Mouse (Mus musculus) liver, embryonic 14.5 days (tissue): Measurements from ENCODE around the gene Acsbg2. TPM values are rescaled to one million over a fixed set of nuclear protein-coding genes. Genes with fewer than 3 reads are reported as not detected.

Source experiments
- ATAC-seq: fragments of 200-750 bp; cut with Nextera tagmentation; 2 replicates; pipeline ENCODE4 v1.8.0; 2017; ENCODE audit warnings: moderate number of reproducible peaks, mild to moderate bottlenecking, moderate library complexity; ENCODE audit not compliant: insufficient read depth
- DNase-seq, 3 experiments: peaks; one replicate each; pipeline ENCODE4 v3.0.0-alpha.2; 2012 to 2013; ENCODE audit warnings: low read depth in 3 of 3, low spot score in 3 of 3
- H3K27ac ChIP-seq: fragments of 300-500 bp; sonication (generic); 2 replicates; pipeline ENCODE4 v1.5.1; 2014; ENCODE audit warnings: moderate library complexity, mild to moderate bottlenecking, control low read depth, inconsistent platforms
- H3K27me3 ChIP-seq: fragments of 300-500 bp; sonication (generic); 2 replicates; pipeline ENCODE4 v1.6.1; 2014; ENCODE audit warnings: mild to moderate bottlenecking, low read length, moderate library complexity; ENCODE audit not compliant: control insufficient read depth, insufficient read depth
- H3K36me3 ChIP-seq: fragments of 300-500 bp; sonication (generic); replicated peaks from 2 replicates; pipeline ENCODE4 v1.6.1; 2014; ENCODE audit warnings: low read depth; ENCODE audit not compliant: control insufficient read depth, insufficient read depth
- H3K4me1 ChIP-seq, 2 experiments: fragments of 200-500 bp in 1 of 2; fragments of 300-500 bp in 1 of 2; sonication (generic) in 1 of 2; replicated peaks; 2 replicates each; pipeline ENCODE4 v1.6.1; 2012 to 2014; ENCODE audit warnings: antibody characterized with exemption in 1 of 2, inconsistent platforms in 1 of 2, low read length in 1 of 2; ENCODE audit not compliant: control insufficient read depth in 2 of 2, insufficient read depth in 2 of 2
- H3K4me2 ChIP-seq: fragments of 300-500 bp; sonication (generic); 2 replicates; pipeline ENCODE4 v1.6.1; 2014; ENCODE audit warnings: low read depth, mild to moderate bottlenecking, control low read depth, moderate library complexity
- H3K4me3 ChIP-seq, 2 experiments: fragments of 200-500 bp in 1 of 2; fragments of 300-500 bp in 1 of 2; sonication (generic) in 1 of 2; 2 replicates each; pipeline ENCODE4 v1.5.1; 2012 to 2014; ENCODE audit warnings: low read depth in 2 of 2, low read length in 2 of 2, mild to moderate bottlenecking in 2 of 2, control low read depth in 1 of 2, inconsistent platforms in 1 of 2, moderate library complexity in 1 of 2; ENCODE audit not compliant: insufficient read depth in 1 of 2
- H3K9ac ChIP-seq: fragments of 300-500 bp; sonication (generic); replicated peaks from 2 replicates; pipeline ENCODE4 v1.6.1; 2014; ENCODE audit warnings: mild to moderate bottlenecking, control low read depth, moderate library complexity
- H3K9me3 ChIP-seq: fragments of 300-500 bp; sonication (generic); 2 replicates; pipeline ENCODE4 v1.6.1; 2016; ENCODE audit warnings: low read length, mixed read lengths; ENCODE audit not compliant: control insufficient read depth
- CTCF ChIP-seq: IDR thresholded peaks from 2 replicates; pipeline ENCODE4 v1.5.1; 2016; ENCODE audit warnings: antibody characterized with exemption, low read depth, control low read depth
- EP300 ChIP-seq: IDR thresholded peaks from 2 replicates; pipeline ENCODE4 v1.6.1; 2016; ENCODE audit warnings: antibody characterized with exemption, low read depth
- WGBS: fragments of 180-500 bp; shearing (Covaris S2); extraction: QIAGEN DNeasy Blood & Tissue Kit; methylation state at CpG from one replicate; pipeline ENCODE4 v1.1.7; 2014; ENCODE audit not compliant: insufficient replicate concordance; 5-methylcytosine and 5-hydroxymethylcytosine counted together
- polyA plus RNA-seq, 2 experiments: library from polyadenylated mRNA; depleted of rRNA in 1 of 2; stranded (reverse) in 1 of 2; unstranded in 1 of 2; fragments of >200 nt; fragmentation: Nextera tagmentation in 1 of 2; extraction: Ambion mirVana in 1 of 2; gene quantifications; 2 replicates each; pipeline versions ENCODE4 v1.2.1 to v1.2.3; 2012 to 2014

Gene Acsbg2
- polyA plus RNA-seq, 2 experiments: not detected

- H3K27ac ChIP-seq: no peak overlapping the region
- no peak overlapping the region for H3K4me3 ChIP-seq
- peaks cover 8 to 14% of the 10 kb centered on the region in 2 experiments; a peak in 3 of 4 replicates for H3K4me1 ChIP-seq
- H3K27me3 ChIP-seq: no peaks in the 10 kb centered on the region; the same call in 1 of the 2 replicates
- WGBS: 46% methylated on average over 8 of the region's 8 CpGs
- H3K9ac ChIP-seq: no peak overlapping the region
- ATAC-seq (peak; percentile 21; the same call in 1 of the 2 replicates), DNase-seq (no peak)
- H3K36me3 ChIP-seq: no peaks in the 10 kb centered on the region
- no peaks in the 10 kb centered on the region for H3K9me3 ChIP-seq
- H3K4me2 ChIP-seq: no peak overlapping the region
- no peak for TF ChIP-seq EP300
- TF ChIP-seq CTCF: no peak
These were observed 37.9 kb downstream of the Acsbg2 start for GRCm38 (mm10) chr17:56836336-56836735.

- Histone ChIP-seq H3K27me3 (no peaks in the 10 kb centered on the region; the same call in 1 of the 2 replicates), H3K27ac (no peak overlapping the region), H3K4me2 (no peak overlapping the region), H3K4me3 (no peak overlapping the region), H3K9me3 (no peaks in the 10 kb centered on the region), H3K36me3 (no peaks in the 10 kb centered on the region), H3K4me1 (peaks cover 19 to 24% of the 10 kb centered on the region in 2 experiments), H3K9ac (no peak overlapping the region)
- WGBS: 85% methylated on average over 1 of the region's 1 CpGs
- no peak for TF ChIP-seq EP300
- TF ChIP-seq CTCF: no peak
- no peak for ATAC-seq
- no peak for DNase-seq
These were observed 40.9 kb downstream of the Acsbg2 start for GRCm38 (mm10) chr17:56833381-56833780.

DNA sequence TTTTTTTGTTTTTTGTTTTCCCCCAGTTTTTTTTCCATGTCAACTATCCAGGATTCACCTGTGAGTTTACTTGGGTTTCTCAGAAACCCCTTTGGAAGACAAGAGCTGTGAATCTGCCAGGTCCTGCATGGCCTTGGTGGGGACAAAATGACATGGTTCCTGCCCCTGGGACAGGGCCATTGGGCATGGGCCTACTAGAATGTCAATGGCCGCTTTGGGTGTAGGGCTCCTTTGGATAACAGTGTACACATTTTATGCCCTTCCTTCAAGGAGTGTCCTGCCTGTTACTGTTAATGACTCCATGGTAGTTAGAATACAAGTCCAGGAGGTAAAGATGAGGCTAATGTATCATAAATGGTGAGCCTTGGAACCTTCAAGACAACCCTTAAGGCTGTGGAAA lies 41.3 kb downstream of the Acsbg2 start:
- WGBS: 71% methylated on average over 1 of the region's 1 CpGs
- H3K9ac ChIP-seq: no peak overlapping the region
- no peak overlapping the region for H3K4me2 ChIP-seq
- TF ChIP-seq CTCF (no peak), EP300 (no peak)
- ATAC-seq (no peak), DNase-seq (no peak)
- no peaks in the 10 kb centered on the region for H3K9me3 ChIP-seq
- no peaks in the 10 kb centered on the region for H3K36me3 ChIP-seq
- no peak overlapping the region for H3K4me3 ChIP-seq
- H3K27ac ChIP-seq: no peak overlapping the region
- H3K27me3 ChIP-seq: no peaks in the 10 kb centered on the region; the same call in 1 of the 2 replicates
- H3K4me1 ChIP-seq: peaks cover 24 to 27% of the 10 kb centered on the region in 2 experiments

GRCm38 (mm10) chr17:56831111-56831816 lies 43.0 kb downstream of the Acsbg2 start:
- H3K27me3 ChIP-seq: no peaks in the 10 kb centered on the region; the same call in 1 of the 2 replicates
- H3K4me2 ChIP-seq: peak overlapping the region; percentile 82
- DNase-seq: peak; percentile 98
- TF ChIP-seq EP300 (no peak), CTCF (peak; percentile 95)
- under 1% methylated on average over 42 of the region's 42 CpGs for WGBS
- no peaks in the 10 kb centered on the region for H3K9me3 ChIP-seq
- peaks cover 37 to 41% of the 10 kb centered on the region in 2 experiments for H3K4me1 ChIP-seq
- H3K36me3 ChIP-seq: no peaks in the 10 kb centered on the region
- peak overlapping the region; percentile 9; the same call in 1 of the 2 replicates for H3K27ac ChIP-seq
- peak; percentile 88 for ATAC-seq
- peak overlapping the region; percentile 54; the same call in 1 of the 2 replicates for H3K9ac ChIP-seq
- peak overlapping the region; percentile 68 to 90 for H3K4me3 ChIP-seq

DNA sequence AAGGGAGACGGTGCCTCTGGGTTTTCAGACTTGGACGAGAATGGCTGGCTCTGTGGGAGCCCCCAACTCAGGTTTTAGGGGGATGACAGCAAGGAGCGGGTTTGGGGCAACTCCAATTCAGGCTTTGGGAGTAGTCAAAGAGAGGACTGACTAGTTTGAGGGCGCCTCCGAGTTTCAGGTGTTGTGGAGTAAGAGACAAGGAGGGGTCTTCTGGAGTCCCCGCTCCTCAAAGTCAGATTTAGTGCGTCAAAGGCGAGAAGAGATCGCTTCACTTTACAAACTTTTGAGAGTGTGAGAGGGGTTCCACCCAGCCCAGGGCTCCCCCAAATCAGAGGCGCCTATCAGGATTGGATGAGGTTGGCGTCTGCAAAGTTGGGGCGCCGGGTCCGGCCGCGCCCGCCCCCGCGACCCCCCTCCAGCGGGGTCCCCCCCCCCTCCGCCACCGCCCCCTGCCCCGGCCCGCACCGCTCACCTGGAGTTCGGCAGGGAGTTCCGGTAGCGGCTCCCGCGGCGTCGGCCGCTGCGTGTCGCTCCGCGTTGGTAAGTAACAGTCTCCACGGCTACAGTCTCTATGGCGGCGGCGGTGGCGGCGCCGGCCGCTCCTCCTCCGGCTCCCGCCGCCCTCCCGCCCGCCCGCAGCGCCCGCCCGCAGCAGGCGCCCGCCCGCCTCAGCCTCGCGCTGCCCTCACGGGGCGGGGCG lies 43.7 kb downstream of the Acsbg2 start, which contains the start of gene Rfx2:
Gene Rfx2, minus strand, starts transcription at position 603 of the 700 bp plus-strand sequence.
- Histone ChIP-seq H3K9me3 (no peaks in the 10 kb centered on the region), H3K4me2 (peak within 1 kb of the TSS; percentile 94), H3K4me3 (peak within 1 kb of the TSS; percentile 87 to 90), H3K4me1 (peaks cover 40 to 44% of the 10 kb centered on the region in 2 experiments), H3K27ac (peak within 1 kb of the TSS; percentile 93), H3K9ac (peak within 1 kb of the TSS; percentile 95), H3K27me3 (no peaks in the 10 kb centered on the region; the same call in 1 of the 2 replicates), H3K36me3 (no peaks in the 10 kb centered on the region)
- 1% methylated on average over 50 of the region's 62 CpGs for WGBS
- ATAC-seq: peak; percentile 7
- peak in 1 of 3 experiments; percentile 22 for DNase-seq
- TF ChIP-seq CTCF: no peak
- no peak for TF ChIP-seq EP300
